Mouse (Mus musculus) CD4-positive, CD25-positive, alpha-beta regulatory T cell, adult 4 months (primary cell): ENCODE measurements around the gene Rims1. TPM values are rescaled to one million over a fixed set of nuclear protein-coding genes. Genes with fewer than 3 reads are reported as not detected.

Source experiments
- ATAC-seq: one replicate; pipeline ENCODE4 v1.8.0; 2017
- polyA plus RNA-seq, 2 experiments: library from polyadenylated mRNA; unstranded; fragments of 100-300 nt; shearing (Covaris generic); gene quantifications; one replicate each; pipeline ENCODE4 v1.2.1; 2017

The Rims1 gene
- polyA plus RNA-seq, 2 experiments from 2014 or later, result not detected

DNA sequence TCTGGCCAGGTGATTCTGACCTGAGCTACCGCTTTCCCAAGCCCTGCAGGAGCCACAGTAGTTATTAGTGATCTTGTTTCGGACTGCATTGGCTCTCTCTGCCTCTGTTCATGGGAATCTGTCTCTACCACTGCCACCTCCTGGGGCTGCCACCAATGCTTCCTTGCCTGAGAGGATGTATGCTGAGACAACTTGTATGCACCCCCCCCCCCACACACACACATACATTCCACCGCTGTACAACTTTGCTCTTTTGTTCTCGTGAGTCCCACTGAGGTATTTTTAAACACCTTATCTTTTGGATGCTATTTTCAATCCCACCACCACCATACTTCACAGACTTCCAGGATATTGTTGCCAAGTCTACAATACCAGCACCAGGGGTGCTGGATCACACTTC is 122.3 kb downstream of the Rims1 start:
- ATAC-seq, result no peak

DNA sequence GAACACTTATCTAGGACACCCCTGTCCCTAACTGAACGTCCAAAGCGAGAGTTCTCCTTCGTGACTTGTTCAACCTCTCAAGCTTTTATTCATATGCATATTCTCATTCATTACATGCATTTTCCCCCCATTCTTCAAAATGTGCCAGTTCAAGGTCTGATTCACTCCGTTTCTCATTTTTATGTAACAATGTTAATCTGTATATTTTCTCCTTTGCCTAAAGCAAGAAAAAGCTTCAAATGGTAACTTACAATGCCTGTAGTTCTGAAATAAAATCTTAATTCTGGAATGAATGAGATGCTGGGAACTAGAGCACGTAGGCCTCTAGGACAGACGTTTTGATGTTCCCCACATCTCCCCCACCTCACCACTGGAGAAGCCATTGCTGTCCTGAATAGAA is 141.6 kb downstream of the Rims1 start:
- ATAC-seq, result no peak

DNA sequence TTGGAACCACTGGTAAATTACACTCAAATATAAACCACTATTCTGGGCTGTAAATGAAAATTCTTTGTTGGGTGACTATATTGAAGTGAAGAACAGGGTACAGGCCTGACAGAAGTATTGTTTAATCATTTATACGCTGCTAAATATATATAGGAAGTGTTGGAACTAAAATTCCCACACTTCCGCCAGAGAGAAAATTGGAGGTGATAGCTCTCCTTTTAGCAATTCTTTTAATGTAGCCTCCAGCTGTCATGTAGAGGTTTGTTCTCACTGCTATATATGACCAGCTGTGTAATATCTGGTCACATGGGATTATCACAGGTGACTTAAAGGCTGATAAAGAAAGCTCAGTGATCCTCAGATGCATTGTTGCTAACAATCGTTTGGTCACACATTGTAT is 144.0 kb downstream of the Rims1 start:
- no peak for ATAC-seq

DNA sequence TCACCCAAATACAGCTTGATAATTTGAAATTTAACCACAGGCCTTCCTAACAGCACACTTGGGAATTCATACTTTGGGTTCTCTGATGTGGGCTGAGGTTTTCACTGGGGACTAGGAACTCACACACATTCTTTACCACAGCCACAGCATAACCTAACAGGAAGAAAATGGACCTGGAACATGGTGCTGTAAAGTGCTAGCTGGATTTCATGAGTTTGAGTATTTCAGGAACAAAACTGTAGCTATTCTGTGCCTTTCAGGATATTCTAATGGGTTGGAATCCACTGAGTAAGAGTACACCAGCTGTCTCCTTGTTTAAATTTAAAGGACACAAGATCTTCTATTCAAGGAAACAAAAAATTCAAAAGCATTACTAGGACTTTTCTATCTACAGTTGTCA is 149.8 kb downstream of the Rims1 start:
- no peak for ATAC-seq

DNA sequence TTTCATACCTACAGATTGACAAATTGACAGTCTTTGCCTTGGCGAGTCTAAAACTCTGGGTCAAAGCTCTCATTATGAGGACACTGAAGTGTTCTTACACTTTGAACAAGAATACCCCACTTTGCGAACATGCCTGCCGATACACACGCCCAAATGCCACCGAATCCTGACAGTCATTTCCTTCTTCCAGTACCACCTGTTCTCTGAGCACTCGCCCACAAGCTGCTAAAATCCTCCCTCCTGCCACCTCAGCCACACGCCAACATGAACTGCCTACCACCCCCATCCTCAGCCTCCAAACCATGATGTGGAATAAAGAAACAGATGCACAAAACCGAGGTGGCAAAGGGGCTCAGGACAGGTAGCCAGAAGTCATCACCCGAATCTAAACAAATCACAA is 150.9 kb downstream of the Rims1 start:
- ATAC-seq, result no peak

DNA sequence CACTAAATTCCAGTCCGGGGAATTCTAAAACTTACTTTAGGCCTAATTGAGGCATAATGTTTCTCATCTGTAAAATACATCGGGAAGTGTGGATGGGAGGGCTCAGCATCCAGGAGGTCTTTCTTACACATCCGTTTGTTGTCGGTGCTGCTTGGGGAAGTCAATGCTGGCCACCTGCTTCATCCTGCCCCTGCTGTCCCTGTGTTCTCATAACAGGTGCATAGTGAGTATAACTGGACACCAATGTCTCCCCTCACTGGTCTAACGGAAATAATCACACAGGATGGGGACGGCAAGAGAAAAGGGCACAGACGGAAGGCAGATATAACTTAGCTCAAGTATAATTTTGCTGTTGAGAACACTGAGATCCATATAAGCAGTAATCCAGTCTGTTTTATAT is 155.2 kb downstream of the Rims1 start:
- no peak for ATAC-seq

DNA sequence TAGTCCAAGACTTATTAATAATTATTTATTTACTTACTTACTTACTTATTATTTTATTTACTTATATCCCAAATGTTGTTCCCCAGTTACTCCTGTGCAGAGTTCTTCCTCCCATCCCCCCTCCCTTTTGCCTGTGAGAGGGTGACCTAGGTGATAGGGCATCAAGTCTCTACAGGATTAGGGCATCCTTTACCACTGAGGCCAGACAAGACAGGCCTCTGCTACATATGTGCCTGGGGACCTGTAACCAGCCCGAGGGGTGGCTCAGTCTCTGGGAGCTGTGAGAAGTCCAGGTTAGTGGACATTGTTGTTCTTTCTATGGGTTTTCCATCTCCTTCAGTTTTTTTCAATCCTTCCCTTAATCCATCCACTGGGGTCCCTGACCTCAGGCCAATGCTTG is 156.4 kb downstream of the Rims1 start:
- ATAC-seq, result no peak

DNA sequence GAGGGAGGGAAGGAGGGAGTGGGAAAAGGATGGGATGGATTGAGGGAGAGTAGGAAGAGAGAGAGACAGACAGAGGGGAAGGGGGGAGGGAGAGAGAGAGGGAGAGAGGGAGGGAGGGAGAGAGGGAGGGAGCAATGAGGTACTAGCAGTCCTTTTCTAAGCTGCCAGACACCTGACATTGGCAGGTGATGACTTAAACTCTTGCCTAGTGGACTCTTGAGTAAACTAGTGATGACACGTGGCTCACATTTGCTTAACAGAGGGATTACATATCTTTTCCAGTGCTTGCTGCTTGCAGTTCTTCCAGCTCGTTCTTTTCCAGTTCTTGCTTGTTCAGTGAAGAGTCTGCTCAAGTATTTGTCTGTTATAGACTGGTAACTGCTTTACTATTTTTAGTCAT is 160.5 kb downstream of the Rims1 start:
- no peak for ATAC-seq

DNA sequence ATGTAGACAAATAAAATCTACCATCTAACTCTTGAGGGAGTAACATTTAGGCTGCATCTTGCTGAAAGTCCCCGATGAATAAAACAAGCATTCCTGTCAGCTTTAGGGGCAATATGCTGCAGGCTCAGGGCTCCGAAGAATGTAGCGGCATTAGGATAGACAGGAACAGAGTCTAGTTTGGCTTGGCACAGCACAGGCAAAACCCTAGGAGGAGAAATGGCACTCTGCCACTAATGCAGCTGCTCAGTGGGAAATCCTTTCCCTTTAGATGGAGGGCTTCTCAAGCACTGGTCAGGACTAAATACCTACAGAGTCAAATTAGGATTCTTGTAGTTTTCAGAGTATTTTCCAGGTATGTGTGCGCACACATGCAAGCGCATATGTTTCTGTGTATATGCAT is 165.2 kb downstream of the Rims1 start:
- ATAC-seq, result no peak

DNA sequence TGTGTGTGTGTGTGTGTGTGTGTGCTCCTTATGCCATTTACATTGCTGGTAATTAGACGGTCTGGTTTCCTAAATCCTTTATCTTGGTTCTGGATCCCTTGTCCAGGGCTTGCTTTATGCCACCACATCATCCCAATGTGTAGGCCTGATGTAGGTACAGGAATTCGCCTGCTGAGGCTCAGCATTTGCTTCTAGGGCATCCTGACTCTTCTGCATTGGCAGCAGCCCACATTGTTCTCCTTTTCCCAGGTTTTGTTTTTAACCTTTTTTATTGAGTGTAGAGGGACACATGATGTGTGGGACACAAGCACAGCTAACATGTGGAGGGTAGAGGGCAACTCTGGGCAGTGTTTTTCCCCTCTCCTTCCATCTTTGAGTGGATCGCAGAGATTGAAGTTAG is 166.1 kb downstream of the Rims1 start:
- ATAC-seq, result no peak

DNA sequence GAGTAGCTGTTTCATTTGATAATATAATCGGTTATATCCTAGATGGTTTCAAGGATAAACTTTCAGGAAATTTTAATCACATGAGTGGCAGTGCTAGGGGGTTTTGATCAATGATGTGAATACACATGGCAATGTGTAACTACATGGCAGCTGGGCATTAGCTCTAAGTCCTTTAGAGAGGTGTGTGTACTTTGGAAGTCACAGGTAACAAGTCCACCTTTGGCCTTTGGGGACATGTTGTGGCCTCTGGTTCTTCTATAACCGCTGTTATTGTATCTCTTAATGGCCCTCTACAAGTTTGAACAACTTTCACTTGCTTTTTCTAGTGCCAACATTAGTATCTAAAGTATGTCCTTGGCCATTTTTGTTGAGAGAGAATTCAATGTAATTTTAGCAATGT is 171.9 kb downstream of the Rims1 start:
- no peak for ATAC-seq

DNA sequence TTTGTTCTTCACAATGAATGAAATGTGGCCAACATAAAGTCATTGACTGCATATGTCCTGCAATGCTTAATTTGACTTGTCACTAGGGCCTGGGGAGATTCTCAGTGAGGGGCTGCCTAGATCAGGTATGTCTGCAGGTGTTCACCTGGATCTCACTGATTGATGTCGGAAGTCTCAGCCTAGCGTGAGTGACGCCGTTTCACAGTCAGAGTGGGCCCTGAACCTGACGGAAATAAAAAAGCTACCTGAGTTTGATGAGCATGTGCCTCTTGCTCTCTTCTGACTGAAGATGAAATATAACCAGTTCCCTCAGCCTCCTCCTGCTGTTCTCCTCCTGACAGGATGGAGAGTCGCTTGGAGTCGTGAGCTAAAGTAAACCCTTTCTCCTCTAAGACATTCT is 173.2 kb downstream of the Rims1 start:
- no peak for ATAC-seq

DNA sequence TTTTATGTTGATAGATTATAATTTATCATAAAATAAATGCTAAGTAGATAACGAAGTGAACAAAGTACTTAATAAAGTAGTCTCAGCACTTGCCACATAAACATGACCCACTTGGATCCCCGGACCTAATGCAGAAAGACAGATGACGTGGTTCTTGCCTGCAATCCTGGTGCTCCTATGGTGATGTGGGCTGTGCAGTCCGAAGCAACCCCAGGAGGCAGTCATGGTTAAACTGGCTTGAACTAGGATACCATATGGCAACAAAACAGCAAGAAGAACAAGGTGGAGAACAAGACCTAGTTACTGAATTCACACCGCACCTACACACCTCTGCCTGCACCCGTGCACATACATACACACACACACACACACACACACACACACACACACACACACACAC is 173.8 kb downstream of the Rims1 start:
- no peak for ATAC-seq

DNA sequence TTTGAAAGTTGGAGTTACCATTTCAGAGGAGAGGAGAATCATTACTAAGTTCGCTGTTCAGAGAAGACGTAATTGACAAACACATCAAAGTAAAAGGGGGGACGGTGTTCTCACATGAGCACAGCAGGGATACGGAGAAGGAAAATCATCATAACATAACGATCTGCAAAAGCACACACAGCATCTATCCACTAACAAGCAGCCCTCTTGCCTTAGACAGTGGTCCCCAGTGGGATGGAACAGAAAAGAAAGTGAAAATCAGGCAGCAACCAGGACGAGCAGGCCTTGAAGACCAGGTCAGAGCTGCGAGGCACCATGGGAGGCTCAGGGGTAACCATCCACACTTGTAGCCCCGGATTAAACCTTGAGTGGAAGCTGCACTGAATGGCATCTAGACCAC is 176.8 kb downstream of the Rims1 start:
- no peak for ATAC-seq

DNA sequence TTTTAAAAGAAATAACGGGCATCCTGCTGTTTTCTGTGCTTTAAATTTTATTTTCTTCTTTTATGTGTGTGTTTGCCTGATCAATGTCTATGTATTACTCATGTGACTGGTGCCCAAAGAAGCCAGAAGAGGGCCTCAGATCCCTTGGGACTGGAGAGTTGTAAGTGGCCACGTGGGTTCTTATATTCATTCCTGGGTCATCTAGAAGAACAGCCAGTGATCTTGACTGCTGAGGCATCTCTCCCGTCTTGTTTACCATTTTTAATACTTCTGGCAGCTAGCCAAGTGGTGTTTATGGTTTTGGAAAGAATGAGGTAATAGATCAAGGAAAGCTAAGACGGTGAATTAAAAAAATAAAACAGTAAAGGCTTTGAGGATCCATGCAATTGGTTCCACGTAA is 178.8 kb downstream of the Rims1 start:
- ATAC-seq, result no peak

DNA sequence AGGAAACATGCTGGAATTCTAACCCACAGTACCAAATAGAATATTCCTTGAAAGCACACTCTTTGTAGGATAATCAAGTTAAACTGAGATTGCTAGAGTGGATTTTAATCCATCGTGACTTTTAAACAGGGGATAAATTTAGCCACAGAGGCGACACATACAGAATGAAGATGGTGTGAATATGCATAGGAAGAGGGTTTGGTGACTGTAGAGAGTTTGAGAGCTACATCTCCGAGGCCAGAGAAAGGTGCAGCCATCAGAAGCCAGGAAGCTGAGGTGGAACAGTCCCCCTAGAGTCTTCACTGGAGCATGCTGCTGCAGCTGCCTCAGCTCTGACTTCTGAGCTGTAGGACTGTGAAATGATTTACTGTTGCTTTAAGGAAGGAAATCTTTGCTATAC is 179.5 kb downstream of the Rims1 start:
- no peak for ATAC-seq

DNA sequence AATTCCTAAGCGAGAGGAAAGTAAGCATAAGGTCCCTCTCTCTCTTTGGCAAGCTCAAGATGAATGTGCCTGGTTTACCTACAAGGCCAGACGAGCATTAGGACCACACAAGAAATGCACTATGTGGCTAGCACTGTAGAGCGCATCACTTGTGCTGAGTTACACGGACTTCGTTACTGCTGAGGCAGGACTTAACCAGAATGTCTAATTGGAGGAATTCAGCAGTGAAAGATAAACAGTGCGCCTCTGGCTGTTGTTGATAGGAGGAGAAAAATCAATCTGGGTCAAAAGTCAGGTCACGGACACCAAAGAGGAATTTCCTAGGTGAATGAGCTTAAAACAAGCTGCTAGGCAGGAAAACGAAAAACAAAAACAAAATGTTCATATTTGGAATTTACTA is 185.0 kb downstream of the Rims1 start:
- ATAC-seq, result no peak

DNA sequence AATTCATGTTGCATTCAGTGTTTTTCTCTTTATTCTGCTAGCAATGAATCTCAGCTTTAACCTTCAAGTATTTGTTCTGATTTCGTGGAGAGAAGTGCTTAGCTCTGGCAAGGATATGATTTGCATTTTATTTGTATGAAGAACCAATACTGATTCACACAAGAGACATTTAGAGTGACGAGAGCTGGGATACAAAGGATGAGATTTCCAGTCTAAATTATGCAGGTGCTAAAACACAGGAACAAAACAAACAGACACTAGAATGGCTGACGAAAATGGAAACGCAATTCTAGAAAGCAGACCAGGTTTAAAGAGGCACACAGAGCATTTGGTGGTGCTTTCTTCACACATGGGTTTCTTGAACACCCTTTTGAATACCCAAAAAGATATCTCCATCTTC is 190.2 kb downstream of the Rims1 start:
- no peak for ATAC-seq

DNA sequence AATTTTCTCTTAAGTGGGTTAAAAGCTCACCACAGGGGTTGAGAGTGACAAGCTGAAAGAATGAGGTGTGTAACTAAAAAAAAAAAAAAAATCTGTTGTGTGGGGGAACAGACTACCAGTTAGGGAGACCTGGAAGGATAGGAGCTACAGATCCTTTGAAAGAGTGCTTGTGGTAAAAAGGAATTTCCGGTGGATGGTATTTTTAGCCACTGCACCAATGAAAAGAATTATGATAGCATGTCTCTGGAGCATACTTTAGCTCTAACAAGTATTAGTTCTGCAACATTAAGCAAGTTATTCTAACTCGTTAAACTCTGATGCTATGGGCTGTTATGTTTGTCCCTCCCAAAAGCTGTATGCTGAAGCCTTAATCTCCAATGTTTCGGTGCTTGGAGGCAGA is 192.2 kb downstream of the Rims1 start:
- no peak for ATAC-seq

DNA sequence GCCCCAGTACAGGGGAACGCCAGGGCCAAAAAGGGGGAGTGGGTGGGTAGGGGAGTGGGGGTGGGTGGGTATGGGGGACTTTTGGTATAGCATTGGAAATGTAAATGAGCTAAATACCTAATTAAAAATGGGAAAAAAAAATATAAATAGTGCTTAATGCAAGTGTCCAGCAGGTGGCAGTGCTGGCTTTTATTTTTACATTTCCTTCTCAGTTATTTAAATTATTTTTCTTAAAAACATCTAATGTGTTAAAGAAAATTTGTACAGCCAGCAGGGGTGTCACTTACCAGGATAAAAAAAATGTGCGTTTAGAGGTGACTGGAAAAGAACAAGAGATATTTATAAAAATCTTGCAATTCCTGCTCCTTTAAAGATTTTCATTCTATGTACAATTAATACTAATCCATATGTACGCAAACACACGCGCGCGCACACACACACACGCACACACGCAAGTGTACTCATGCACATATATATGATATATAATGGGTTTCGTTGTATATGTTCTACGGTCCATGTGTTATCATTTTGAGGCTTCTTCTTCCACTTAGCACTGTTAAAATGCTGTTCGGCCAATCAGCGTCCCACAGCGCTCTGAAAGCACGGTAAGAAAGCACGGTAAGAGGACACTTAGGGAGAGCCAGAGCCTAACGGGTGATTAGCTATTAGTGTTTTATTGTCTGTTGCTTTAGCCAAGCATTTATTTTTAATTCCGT is 201.3 kb downstream of the Rims1 start:
- no peak for ATAC-seq

DNA sequence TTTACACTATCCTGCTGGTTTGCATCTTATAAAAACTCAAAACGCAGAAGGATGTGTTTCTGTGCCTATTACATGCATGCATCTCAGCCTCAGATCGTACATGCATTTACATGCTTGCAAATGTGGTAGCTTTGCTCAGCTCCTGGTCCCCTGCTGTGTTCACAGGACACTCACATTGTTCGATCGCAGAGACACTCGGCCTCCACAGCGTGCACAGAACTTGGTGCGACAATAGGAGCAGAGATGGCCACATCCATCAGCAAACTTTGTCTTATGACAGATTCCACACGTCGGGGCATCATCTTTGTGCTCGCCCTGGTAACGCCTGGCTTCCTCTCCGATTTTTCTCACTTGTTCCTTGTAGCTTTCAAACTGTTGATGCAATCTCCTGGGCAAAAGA is 209.6 kb downstream of the Rims1 start:
- ATAC-seq, result no peak

DNA sequence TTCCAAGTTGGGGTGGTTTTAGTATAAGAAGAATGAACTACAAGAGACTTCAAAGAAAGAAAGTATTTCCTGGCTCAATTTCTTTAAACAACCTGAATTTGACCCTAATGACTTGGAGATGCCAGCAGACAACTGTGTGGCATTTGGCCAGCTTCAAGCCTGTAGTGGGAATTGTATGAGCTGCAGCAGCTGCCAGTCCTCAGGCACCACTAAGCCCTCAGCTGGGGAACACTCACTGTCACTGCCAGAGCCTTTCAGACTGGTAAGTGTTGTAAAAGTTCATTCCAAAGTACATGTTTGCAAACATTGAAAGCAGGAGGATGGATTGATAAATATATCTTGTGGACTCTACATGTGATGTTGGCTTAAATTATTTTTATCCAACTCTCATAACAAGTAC is 211.0 kb downstream of the Rims1 start:
- no peak for ATAC-seq

DNA sequence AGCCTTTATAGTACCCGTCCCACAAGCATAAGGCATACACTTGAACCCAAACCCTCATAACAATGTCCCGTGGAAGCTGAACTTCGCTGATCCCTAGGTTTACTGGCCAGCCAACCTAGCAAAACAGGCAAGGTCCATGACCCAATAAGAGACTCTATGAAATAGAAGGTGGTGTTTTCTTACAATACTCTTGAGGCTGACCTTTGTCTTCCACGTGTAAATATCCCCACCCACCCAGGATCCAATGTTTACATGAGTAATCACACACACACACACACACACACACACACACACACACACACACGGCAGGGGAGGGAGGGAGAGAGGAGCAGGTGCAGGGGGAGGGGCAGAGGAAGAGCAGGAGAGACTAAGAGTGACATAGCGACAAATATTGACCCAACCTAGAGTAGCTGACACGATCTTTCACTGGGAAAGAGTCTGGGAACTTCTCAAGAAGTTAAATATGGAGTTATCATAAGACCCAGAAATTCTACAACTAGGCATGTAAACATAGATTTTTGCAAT is 217.9 kb downstream of the Rims1 start:
- no peak for ATAC-seq

DNA sequence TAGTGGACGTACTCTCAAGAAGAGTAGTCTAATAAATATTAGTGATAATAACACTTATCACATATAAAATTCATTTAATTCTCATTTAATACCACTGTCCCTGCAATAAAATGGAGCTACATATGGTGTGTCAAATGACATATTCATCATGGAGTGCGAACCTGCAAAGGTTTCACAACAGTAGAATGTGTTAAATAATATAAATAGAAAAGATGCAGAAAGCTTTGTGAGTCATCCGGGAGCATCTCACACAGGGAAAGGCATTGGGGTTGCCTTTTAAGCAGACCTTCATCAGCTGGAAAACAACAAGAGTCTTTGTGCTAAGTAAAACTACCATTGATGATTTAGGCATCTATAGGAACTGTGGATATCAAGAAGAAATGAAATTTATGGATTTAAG is 220.2 kb downstream of the Rims1 start:
- ATAC-seq, result no peak

DNA sequence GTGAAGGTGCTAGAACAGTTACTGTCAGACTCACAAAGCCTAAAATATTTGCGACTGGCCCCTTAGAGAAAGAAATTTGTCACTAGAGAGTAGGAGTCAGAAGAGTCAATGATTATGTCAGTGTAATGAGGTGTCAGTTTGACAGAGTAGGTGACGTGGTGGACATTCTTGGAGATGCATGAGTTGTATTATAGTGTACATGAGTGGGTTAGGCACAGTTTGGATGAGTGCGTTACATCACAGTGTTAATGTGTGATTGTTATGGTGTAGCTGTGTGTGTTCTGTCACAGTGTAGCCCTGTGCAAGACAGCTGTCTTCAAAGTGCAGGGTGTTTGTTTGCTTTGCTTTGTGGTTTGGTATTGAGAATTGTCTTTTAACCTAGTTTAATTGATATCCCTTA is 226.3 kb downstream of the Rims1 start:
- no peak for ATAC-seq
